Mouse (Mus musculus): Measurements from ENCODE around the gene Klrb1b.
"Not testable (repeated sequence)": the region's sequence is repeated elsewhere in the genome, so short reads cannot be mapped to it uniquely, and the experiment has no call there.

DNA sequence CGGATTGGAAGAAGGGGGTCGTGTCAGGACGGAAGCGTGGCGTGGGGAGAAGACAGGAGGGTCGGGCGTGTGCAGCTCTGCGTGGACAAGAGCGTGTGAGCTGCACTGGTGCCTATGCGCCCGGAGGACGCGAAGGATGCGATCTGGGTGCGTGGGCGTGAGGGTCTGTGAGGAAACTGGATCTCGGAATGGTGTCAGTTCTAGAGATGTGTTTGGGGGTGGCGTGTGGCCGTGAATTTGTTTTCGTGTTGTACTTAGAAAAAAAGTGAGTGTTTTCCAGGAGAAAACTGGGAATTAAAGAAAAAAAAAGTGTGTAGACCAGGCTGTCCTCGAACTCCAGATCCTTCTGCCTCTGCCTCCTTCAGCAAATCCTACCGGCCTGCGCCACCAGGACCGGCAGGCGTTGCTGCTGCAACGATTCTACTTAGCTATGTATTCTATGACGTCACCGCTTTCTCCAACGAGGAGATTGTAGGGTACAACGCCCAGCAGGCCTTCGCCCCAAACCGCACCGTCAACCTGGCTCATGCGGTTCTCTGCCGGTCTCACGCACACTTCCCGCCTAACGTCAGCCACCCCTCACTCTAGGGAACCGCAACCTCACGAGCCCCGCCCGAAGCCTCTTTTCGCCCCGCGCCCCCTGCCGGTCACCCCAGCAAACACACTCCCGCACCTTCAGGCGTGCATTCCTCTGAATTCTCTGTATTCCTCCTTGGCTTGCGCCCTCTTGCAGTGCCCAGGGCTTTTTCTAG is 26.8 kb downstream of the Klrb1b start:
- TF ChIP-seq CTCF (IDR thresholded peaks at IDR 0.05; ENCODE audit: control insufficient read depth, insufficient read depth, insufficient read length) = peak; percentile 6
- TF ChIP-seq USF1 (IDR thresholded peaks at IDR 0.05; ENCODE audit: low read depth); MAX (IDR thresholded peaks at IDR 0.05); FOSL1 (IDR thresholded peaks at IDR 0.05; ENCODE audit: insufficient read depth, low read length, poor library complexity, severe bottlenecking); CEBPB (IDR thresholded peaks at IDR 0.05; ENCODE audit: low read depth); MYOD1 (IDR thresholded peaks at IDR 0.05; ENCODE audit: control insufficient read depth, insufficient read length, low read depth); MYOG (IDR thresholded peaks at IDR 0.05; ENCODE audit: control insufficient read depth, extremely low read depth, insufficient read length): not testable (repeated sequence)
